Mouse (Mus musculus): Measurements from ENCODE around the gene P2rx1.

DNA sequence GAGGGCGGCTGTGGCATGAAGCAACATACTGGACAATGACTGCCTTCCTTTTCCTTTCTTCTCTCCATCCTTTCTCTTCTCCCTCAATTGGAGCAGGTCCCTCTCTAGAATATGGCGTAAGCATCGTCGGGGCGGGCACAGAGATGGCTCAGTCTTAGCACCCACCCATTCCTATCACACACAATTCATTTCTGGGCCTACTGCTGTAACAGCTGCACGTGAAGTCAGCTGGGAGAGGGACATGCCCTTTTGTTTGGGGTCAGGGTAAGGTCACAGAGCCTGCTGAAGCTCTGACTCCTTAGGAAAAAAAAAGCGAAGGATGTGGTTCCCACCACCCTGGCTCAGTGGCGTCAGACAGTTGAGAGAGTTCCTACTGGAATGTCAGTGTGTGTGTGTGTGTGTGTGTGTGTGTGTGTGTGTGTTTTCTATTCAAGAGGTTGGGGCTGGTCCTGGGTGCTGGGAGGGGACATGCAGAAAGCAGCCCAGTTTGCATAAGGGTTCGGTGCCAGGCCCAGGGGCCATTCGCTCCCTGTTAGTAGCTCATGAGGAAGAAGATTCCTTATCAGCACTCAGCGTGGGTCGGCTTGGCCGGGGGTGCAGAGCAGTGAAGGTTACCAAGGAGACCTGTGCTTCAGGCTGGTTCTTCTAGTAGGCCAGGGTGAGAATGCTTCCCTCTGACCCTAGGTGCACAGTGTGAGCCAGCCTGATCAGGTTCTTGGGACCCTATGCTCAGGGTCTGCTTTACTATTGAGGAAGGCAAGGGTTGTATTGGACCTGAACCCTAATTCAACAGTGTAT lies 1.2 kb upstream of the P2rx1 start:
- TF ChIP-seq POLR2A (IDR thresholded peaks at IDR 0.05; ENCODE audit: low read depth, low read length) (no peak), CTCF (IDR thresholded peaks at IDR 0.05; ENCODE audit: borderline replicate concordance, insufficient read depth, low read length) (no peak)
